Mouse (Mus musculus): ENCODE results near the gene Mia.

GRCm38 (mm10) chr7:27227276-27227675, 46.3 kb upstream of the Mia start:
- TF ChIP-seq GATA1 (IDR thresholded peaks at IDR 0.05; ENCODE audit: low read length) = no peak
- no peak for TF ChIP-seq TAL1 (IDR thresholded peaks at IDR 0.05; ENCODE audit: low read length)

Data from erythroblast, embryonic 14.5 days (primary cell).